Mouse (Mus musculus) lung, postnatal 10 days (tissue): ENCODE data around the gene Pdgfra.
A peak's percentile ranks its signal among the peaks of the same experiment; 100 is the strongest.

ENCODE experiments used
- DNase-seq: peaks from one replicate; pipeline ENCODE4 v3.0.0; 2021

Gene Pdgfra

DNA sequence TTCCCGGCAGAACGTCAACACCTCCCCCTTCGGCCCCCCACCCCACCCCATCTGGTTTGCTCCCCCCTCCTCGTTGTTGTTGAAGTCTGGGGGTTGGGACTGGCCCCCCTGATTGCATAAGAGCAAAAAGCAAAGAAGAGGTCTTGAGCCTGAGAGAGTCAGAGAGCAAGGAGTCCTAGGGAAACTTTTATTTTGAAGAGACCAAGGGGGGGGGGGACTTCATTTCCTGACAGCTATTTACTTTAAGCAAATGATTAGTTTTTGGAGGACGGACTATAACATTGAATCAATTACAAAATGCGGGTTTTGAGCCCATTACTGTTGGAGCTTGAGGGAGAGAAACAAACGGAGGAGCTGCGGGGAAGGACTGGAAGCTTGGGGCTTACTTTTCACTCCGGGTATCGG lies at the start of gene Pdgfra:
Gene Pdgfra (plus strand): TSS at position 272 of the 405 bp plus-strand sequence.
- DNase-seq: peak; percentile 59

DNA sequence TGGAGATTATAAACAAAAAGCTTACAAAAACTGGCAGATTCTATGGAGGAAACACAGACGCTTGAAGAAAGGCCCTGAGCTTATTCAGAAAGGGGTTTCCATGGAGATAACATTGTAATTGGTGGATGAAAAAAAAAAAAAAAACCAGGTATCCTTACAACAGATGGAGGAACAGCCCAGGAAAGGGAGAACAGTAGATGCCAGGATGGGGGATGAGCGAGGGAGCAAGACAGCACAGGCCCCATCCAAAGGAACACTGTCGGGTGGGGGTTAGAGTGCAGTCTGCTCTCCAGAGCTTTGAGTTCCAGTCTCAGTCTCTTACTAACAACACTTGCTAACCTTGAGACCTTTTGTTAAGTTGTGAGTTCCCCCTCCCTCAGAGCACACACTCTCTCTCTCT lies 45.6 kb upstream of the Pdgfra start:
- no peak for DNase-seq

DNA sequence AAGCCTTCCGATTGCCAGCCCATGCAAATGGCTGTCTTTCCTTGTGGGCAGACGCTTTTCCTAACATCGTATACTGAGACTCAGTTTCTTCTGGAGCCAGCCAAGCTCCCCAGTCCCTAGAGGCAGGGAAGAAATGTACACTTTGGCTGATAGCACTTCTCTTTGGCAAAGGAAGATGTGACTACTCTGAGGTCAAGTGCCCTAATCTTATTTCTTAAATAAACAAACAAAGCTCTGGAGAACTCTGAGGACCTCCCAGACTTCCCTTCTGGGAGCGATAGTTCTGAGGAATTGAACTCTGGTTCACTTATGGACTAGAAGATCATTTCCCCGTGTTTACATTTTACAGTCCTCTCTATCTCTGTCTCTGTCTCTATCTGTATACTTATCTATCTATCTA lies 42.7 kb upstream of the Pdgfra start:
- DNase-seq: no peak

DNA sequence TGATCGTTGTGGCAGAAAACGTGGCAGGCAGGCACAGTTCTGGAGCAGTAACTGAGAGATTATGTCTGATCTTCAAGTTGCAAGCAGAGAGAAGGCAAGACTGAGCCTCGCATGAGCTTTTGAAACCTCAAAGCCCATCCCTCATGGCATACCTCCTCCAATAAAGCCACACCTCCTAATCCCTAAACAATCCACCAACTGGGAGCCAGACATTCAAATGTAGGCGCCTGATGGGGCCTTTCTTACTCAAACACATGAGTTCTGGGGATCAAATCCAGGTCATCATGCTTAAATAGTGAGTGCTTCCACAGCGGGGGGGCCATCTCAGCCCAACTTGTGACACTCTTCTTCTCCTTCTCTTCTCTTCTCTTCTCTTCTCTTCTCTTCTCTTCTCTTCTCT lies 40.3 kb upstream of the Pdgfra start:
- DNase-seq: no peak

DNA sequence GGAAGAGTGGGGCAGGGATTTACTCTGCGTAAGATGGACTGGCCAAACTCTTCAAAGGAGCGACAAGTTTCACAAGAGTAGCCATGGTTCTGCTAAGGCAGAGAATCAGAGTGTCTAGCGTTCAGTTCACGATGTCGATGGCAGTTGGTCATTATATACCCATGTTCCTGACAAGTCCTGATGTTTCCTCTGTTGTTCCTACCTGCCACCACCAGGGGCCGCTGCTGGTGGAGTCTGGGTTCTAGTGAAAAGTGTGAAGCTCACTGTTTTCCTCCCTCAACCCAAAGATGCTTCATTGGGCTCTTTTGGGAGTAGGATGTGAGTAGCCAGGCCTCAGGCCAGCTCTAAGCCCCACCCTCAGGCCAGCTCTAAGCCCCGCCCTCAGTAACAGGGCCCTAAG lies 33.3 kb upstream of the Pdgfra start:
- DNase-seq: peak; percentile 9

DNA sequence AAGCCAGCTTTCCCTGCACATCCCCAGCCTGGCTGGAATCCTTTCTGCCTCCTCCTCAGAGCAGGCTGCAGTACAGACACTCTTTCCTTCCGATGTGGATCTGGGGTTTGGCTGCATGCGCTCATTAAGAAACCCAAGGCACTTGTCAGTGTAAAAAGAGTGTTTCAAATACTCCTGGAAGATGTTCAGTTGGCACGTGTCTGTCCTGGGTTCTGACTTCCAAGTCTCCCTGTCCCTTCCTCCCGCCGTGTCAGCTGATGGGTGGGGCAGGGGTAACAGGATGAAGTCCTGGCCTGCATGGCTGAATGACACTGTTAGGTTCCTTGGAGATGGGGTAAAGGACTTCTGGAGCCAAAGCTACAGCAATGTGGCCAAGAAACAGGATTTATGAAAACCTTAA lies 30.4 kb upstream of the Pdgfra start:
- peak; percentile 57 for DNase-seq

DNA sequence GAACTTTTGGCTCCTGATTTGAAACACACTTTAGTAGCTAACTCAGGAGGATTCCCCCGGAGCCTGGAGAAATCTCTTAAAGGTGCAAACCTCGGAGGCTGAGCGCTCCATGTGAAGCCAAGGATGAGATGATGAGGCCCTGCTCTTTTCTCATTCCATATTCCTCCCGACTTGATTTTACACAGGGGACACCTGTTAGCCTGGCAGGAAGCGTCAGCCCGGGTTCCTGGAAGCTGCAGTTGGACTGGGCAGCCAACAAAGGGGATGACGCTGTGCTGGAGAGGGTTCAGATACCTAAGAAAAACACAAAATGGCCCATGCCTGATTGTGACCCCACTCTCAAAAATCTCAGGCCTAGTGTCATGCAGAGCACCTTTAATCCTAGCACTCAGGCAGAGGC lies 17.4 kb upstream of the Pdgfra start:
- DNase-seq: no peak

DNA sequence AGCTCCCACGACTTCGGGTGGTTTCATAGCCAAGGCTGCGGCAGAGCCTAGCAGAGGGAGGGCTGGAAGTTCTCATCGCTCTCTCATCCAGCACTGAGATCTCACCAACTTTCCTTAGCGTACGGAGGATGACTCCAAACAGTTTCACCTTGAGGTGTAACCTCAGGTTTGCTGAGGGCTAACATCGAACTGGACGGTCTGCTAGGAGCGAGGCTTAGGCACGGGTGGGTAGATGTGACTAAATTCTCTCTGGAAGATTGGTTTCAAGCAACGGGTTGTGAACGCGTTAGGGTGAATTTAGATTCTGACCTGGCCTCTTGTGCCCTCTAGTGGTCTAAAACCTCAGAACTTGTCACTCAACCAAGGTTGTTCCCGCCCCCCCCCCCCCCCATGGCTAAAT lies 9.0 kb upstream of the Pdgfra start:
- DNase-seq: peak; percentile 85

DNA sequence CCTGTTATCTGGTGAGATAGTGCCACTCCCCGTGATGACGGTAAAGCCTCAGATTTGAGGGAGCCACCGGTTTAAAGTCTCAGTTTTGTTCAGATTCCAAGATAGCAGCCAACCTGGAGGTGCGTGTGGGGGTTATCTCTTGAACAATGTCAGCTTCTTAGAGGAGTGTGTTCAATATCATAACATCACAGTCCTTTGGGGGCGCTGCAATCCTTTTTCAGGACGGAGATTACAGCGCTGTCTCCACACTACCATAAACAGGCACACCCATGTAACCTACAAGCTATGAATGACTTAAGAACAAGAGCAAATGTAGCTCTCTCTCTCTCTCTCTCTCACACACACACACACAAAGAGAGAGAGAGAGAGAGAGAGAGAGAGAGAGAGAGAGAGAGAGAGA lies 8.3 kb upstream of the Pdgfra start:
- no peak for DNase-seq

DNA sequence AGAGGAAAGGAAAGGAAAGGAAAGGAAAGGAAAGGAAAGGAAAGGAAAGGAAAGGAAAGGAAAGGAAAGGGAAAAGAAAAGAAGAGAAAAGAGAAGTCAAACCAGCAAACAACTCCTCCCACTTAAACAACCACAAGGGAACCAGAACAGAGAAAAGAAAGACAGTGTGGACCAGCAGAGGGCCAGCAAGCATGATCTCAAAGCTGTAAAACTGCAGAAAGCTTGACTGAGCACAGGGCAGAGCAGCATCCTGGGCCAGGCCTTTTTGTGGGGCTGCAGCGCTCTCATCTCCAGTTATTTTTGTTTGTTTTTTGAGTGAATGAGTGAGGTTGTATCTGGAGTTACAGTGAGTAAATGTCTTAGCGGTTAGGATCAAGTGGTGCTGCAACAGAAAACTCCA lies 6.8 kb upstream of the Pdgfra start:
- DNase-seq: no peak

DNA sequence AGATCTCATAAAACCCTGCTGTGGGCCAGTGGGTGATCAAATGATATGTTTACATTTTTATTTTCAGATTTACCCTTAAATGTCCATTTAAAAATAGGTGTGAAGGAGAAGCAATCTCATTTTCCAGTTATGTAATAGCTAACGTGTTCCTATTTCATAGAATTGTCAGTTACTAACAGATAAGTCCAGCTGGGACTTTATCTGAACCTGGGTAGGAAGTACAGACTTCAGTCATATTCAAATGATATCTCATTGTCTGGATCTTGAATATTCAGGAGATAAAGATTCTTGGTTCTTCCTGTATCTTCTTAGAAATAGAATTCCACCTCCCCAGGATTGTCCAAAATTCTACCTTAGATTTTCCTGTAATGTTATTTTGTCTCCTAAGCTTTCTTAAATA lies 5.6 kb upstream of the Pdgfra start:
- DNase-seq: no peak

DNA sequence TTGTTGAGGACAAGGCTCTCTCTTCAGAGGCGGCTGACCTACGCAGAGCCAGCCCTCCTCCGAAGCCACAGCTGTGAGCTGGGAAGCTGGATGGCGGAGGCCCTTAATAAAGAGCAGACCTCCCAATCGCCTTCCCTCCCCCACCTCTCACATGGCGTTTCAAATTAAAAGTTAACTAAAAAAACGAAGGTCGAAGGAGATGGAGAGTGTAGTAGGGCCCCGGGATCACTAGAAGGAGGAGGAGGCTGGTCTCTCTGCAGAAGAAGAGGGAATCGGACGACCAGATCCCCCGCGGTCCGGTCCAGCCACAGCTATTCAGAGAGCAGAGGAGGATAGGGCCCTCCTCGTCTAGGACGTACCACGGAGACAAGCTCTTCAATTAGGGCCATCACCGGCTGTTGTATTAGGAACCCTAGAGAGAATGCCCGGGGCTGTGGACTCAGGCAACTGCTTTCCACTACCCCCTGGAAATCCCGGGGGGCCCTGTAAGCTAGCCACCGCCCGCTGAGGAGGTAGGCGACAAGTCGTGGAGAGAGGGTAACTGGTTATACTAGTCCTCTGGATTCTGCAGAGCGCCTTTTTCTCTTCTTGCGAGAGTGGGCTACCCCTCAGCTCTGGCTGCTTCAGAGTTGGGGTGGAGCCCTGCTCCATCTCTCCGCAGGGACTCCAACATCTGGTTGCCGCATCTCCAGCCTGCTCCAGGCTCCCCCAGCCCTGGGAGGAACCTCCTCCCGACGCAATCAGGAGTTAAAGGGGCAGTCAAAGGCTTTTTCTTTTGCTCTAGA lies 3.6 kb upstream of the Pdgfra start:
- DNase-seq: peak; percentile 59

DNA sequence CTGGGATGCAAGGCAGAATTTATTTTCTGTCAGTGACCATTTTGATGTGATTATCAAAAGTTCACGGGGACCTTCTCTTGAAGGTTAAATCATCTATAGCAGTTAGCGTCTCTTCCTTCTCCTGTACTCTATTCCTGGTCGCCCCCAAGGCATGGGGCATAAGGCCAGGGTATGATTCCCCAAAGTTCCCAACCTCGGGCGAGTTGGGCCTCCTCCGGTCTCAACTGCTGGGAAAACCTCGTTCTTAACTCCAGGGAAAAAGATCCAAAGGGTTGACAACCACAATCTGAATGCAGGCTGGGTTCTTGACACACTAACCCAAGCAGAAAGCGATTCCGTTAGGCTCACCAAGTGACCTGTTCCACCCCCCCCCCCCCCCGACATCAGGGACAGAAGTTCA lies 2.7 kb upstream of the Pdgfra start:
- no peak for DNase-seq

DNA sequence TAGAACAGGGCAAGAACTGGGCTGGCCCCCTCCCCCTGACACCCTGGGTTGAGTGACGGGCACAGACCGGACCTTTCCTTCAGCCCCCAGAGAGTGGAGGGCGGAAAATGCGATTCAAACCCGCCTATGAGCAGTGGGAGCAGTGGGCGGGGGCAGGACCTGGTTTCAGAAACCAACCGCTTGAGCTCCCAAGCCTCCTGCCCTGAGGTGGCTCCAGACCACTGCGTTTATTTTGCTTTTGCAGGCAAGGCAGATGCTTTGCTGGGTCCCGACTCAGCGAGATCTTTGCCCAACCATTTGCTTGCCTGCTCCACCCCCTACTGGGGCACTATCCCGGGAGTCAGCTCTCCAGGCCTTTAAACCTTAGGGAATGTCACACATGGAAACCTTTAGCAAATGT lies 2.2 kb upstream of the Pdgfra start:
- peak; percentile 62 for DNase-seq

DNA sequence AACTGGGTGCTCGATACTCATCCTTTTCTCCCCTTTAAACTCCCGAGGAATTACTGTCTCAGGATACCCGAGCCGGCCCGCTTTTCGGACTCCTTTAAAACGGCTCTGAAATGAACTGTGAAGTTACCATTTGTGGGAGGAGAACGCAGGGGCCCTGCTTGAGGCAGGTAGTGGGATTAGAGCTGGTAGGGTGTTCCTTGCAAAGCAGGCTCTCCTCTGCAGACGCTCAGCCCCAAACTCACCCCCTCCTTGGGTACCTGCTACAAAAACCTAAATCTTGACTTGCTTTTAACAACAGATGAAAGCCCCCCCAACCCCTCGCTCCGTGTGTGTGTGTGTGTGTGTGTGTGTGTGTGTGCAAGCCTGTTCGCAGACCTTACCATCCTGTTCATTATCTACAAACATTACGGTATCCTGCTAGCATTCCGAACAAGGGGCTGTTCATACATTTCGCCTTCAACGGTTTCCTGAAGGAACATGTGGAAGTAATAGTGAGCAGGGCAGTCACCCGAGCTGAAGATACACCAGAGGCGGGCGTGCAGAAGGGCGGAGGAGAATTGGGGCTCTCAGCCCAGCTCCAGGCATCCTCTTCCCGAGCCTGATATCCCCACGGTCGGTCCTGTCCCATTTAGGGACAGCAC lies 1.6 kb upstream of the Pdgfra start:
- DNase-seq: no peak

DNA sequence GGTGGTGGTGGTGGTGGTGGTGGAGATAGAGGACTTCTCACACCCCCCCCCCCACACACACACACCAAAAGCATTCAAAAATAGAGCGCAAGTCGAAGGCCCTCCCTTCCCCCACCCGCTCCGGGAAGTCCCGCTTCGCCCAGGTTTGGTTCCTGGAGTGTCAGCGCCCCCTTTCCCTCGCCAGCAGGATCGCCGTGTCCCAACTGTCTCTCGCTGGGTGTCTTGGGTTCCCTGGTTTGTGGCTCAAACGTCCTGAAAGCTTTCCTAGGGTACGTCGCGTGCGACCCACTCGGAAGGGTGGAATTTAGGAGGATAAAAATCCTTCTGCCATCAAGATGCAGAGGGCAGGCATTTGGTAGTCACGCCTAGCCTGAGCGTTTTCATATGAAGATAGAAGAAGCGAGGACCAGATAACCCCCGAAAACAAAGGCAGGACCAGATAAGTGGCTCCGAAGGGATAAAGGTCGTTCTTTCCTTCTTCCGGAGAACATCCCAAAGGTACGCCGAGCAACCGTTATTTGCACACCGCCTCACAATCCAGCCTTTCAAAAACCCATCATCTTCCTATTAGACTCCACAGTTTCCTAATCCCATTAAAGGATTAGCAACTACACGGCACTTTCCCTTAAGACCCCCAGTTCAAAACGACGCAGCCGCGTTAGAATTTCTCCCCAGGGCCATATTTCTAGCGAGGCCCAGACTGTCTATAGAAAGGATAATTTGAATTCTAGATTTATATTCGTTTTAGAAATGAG lies 769 bp upstream of the Pdgfra start:
- peak; percentile 91 for DNase-seq

DNA sequence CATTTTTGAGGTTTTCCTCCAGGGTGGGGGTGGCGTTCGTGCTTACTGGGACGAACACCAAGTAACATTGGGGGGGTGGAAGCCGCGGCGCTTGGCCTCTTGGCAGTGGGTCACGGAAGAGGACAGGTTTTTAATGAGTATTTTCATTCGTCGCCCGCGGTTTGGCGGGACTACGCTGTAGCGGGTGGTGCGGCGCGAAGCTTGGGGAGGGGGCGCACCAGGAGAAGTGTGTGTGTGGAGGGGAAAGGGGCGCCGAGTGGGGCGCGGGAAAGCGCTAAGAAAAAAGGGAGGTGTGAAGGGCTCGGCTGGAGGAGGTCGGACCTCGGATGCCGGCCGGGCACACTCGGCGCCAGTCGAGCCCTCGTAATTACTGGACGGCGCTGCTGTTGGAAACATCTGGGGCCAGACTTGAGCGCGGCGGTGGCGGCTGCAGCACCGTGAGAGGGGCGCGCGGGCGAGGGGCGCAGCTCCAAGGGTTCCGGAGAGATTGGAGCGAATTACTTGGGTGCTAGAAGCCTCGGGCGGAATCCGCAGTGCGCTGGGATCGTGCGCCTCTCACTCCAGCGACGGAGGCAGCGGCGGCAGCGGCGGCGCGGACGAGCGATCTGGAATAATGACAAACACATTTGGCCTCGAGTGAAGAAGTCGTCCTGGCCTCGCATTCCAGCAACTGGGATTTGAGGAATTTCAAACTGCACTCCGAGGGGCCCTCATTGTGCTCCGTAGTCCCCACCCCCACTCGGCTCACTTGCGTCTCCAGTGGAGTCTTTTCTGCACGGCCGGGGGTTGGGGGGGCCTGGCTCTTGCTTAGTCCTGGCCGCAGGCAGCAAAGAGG lies 916 bp downstream of the Pdgfra start:
- peak; percentile 86 for DNase-seq

DNA sequence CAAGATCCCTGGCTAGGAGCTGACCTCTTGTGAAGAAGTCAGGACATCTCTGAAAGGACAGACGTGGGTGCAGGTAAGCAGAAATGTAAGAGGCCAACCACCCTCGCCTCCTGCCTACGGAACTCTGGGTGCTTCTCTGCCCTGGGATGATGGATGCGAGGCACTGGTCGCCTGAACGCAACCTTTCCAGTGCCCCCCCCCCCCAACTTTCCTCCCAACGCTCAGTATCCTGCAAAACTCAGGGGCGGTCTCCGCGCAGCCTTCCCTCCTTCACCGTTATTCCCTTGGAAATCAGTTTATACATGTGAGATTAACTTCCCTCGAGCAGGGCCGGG lies 1.5 kb downstream of the Pdgfra start:
- no peak for DNase-seq

DNA sequence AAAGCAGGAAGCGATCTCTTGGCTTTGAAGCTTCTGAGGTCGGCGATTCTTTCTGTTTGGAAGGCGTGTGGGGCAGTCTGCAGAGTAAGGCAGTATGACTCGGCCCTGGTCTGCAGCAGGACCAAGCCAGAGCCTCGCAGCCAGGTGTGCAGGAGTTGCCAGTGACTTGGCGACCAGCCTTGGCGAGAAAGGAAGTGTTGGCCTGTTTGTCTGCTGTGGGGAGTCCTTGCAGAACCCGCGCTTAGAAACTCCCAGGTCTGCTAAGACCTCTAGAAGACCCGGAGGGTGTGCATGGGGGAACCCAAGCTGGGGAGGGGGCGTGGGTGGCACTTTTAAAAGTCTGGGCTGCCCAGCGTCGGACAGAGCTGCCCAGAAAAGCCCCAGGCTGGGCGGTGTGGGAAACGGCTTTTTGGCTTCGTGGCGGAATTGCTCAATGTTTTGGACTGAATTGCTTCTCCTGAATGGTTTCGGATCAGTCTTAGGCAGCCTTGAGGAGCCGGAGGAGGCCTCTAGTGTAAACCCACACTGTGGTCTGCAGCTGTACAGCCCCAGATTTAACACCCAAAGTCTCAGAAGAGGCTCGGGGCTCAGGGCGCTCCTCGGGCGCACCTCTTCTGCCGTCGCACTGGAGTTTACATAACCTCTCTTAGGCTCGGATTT lies 2.0 kb downstream of the Pdgfra start:
- DNase-seq: peak; percentile 69

DNA sequence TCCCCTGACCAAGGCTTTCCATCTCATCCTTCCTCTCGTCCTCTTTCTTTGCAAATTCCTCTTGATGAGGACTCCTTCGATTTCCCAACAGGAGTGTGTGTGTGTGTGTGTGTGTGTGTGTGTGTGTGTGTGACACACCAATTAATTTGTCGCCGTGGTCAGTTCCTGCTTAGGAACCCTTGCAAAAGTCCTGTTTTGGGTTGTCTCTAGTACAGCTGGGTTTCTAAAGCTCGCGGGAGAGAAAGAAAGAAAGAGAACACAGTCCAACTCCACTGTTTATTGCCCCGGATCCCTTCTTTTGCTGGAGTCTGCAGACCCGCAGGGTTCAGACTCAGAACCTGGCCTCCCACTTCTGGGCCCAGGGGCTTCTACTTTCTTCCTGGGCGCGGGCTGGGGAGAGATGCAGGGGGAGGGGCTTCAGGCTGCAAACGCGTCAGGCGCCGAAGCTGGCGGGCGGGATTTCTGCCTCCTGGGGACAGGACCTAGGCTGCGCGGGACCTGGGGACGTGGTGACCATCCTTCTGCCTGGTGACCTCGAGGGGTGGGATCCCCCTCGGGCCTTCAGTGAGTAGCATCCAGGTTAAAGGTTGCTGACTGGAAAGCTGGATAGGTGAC lies 2.6 kb downstream of the Pdgfra start:
- peak; percentile 77 for DNase-seq

DNA sequence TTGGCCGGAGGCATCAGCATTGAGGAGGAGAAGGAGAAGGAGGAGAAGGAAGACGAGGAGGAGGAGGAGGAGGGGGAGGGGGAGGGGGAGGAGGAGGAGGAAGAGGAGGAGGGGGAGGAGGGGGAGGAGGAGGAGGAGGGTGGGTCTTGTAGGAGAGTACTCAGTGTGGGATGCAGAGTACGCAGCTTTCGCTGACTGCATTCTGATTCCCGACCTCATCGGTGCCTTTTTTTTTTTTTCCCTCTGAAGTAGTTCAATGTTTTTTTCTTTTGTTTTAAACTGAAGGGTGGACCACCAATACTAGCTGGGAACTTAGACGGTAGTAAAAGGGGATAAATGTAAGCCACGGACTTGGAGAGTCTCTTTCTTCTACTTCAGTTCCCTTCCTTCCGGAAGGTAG lies 3.2 kb downstream of the Pdgfra start:
- no peak for DNase-seq
